Mouse (Mus musculus) ovary, postnatal 14 days (tissue): ENCODE measurements around the gene Vtn.

ENCODE experiments used
- DNase-seq: peaks from one replicate; pipeline ENCODE4 v3.0.0; 2022; ENCODE audit warnings: low spot score

Vtn gene

DNA sequence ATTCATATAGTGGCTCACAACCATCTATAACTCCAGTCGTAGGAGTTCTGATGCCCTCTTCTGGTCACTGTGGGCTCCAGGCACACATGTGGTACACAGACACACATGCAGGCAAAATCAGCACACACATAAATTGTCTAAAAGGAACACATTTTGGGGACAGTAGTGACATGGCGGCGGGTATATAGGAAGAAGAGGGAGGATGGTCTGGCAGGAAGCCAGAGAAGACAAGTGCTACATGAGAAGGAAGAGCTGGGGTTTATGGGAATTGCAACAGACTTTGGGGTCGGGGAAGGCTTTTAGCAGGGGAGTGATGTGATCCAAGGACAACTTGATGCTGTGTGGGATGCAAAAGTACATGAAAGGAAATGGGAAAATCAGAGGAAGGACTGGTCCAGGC lies 35.6 kb downstream of the Vtn start:
- no peak for DNase-seq

DNA sequence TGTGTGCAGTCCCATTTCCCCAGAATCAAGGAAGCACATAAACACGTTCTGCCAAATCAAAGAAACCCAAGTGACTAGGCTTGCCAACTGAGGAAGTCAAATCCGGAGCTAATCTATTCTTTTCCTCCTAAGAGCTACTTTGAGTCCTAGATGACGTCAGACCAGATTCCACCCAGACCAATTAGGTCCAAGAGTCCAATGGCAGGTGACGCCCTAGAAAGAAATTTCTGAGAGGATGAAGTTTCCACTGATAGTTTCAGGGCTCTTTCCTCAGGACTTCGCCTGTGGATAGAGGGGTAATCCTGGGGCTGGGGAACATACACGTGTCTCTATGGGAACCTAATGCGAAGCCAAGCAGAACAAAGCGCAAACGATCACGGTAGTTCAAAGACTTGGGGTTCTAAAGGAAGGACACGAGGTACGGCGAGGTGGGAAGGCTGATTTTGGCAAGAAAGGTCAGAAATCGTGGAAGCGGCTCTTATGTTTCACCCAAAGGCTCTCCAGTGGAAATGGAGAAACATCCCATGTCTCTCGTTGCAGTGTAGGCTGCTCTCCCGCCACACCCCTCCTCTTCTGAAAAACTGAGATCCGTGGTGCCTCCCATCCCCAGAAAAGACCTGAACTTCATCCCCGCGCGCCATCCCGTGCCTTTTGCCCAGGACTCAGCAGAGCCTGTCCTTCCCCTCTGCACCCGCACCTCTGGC lies 36.6 kb downstream of the Vtn start:
- DNase-seq: no peak

DNA sequence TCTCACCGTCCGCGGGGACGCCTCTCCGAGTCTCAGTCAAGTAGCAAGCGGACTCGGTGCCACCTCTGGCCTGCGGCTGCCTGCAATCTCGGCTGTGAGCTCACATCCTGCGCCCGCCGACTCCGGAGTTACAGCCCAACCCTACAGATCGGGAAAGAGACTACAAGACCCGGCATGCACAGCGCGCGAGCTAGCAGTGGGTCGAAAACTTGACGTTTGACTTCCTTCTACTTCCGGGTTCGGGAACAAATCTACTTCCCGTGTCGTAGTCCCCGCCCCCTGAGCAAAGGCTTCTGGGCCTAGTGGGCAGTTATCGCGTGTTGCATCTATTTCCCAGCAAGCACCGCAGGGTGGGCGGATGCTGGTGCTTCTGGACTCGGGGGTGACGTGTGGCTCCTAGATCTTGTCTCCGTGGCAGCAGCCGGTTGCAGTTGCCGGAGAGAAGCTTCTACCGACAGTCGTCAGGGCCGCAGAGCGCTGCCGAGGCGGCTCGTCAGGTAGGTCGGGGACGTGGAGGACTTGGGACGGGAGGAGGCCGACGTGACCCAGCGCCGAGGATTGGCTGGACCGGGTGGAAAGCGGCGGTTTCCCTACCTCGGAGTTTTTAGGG lies 37.3 kb downstream of the Vtn start, which contains the start of the genes Tnfaip1 and Ift20:
Tnfaip1 (minus strand) TSS at position 253 of the 610 bp plus-strand sequence.
Ift20 (plus strand) TSS at position 282 of the 610 bp plus-strand sequence.
- peak; percentile 90 for DNase-seq

DNA sequence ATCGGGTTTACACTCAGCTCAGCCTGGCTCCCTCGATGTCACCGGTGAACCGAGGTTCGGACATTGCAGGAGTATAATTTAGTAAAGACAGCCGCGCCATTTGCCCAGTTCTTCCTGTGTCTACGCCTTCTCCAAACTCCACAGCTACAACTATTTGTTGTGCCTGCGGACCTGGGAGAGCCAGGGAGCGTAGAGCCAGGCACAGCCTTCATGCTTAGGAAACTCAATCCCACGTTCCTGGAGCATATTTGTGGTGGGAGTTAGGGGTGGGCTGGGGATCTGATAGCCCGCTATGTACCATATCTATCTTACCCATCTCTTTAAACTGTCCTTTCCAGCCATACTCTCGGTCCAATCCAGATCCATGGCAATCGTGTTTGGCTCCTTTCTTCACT lies 37.8 kb downstream of the Vtn start:
- DNase-seq: no peak

DNA sequence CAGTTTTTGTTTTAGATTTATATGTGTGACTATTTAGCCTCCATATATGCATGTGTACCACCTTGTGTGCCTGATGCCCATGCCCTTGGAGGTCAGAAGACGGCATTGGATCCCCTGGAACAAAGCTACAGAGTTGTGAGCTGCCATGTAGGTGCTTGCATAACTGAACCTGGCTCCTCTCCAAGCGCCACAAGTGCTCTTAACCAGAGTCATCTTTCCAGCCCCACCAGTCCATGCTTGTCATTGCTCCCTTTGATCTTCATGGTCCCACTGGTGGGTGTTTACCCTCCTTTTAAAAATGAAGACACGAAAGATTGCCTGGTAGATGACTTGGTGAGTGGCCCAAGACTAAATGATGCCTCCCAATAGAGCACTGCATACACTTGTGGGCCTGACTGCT lies 41.5 kb downstream of the Vtn start:
- no peak for DNase-seq

DNA sequence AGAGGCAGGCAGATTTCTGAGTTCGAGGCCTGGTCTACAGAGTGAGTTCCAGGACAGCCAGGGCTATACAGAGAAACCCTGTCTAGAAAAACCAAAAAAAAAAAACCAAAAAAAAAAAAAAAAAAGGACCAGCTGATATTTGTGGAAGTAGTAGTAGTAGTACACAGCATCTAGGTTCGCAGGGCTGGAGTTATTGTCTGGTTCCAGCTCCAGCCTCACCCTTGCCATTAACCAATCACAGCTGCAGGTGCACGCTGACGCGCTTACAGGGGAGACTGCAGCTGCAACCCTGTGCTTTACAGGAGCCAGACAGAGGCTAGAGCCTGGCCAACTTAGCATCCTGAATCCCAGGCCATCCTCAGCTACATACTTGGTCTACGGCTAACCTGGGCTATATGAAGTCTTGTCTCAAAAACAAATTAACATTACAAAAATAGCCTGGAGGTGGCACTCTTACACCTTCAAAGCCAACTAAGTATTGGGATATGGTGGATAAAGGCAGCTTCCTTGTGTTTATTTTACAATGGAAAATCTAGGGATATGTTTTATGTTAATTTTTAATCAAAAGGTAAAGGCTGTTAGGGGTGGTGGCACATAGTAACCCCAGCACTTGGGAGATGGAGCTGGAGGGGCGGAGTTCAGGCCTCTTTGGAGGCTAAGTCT lies 45.7 kb downstream of the Vtn start:
- no peak for DNase-seq

DNA sequence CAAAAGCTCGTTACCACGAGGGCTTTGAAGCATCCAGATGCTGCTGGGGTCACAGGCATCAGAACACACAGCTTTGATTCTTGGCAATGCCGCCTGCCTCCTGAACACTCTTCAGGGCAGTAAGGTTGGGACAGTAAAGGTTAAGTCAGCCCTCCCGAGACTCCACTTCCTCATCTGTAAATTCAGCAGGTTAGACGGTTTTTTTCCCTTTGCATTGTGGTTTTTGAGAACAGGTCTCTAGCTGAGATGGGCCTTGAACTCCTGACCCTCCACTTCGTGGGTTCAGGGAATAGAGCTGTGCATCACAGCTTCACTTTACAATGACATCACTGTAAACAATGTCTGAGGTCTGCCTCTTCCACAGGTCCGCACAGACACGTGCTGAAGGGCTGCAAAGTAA lies 46.3 kb downstream of the Vtn start:
- DNase-seq: no peak

DNA sequence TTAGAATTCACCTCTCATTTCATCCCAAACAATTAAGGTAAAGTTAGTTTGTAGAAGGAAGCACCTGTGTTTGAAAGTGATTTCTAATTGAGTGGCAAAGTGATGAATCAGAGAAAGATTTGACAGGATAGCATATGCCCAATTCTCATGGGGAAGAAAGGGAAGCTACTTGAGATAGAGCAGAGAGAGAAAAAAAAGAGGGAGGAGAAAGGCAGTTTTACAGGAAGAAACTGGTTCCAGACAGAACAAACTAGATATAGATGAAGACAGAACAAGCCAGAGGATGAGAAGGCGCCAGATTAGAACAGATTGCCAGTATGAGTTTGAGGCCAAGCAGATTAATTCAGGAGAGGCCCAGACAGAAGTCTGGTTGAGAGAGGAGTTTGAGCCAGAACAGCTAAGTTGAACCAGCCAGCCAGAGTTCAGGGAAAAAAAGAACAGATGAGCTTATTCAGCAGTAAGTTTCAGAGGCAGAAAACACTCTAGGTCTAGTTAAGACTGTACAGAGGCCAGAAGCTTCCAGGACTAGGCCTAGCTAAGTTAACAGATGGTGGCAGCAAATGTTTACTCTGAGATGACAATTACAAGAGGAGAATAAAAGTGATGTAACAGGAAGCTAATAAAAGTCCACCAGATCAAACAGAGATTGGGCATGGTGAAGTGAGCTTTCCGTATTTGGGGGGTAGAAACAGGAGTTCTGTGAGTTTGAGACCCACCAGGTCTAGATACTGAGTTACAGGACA lies 49.0 kb downstream of the Vtn start:
- no peak for DNase-seq

DNA sequence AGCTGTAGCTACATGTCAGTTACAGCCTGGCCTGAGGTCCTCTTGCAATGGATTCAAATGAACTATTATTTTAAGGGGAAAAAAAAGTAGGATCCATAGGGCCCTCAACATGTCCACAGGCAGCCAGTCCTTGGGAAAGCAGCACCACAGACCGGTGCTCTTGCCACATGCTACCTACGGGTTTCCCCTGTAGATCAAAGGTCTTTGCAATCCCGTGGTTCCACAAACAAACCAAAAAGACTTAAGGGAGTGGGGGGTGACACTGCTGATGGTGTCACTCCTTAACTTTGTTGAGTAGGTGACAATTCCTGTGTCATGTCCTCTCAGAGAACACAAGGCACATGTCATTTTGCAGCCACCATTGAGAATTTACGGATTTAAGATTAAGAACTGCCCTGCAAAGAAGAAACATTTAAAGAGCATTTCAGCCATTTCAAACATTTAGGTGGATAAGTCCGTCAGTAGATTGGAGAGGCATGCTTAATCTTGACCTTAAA lies 50.6 kb downstream of the Vtn start:
- DNase-seq: no peak

DNA sequence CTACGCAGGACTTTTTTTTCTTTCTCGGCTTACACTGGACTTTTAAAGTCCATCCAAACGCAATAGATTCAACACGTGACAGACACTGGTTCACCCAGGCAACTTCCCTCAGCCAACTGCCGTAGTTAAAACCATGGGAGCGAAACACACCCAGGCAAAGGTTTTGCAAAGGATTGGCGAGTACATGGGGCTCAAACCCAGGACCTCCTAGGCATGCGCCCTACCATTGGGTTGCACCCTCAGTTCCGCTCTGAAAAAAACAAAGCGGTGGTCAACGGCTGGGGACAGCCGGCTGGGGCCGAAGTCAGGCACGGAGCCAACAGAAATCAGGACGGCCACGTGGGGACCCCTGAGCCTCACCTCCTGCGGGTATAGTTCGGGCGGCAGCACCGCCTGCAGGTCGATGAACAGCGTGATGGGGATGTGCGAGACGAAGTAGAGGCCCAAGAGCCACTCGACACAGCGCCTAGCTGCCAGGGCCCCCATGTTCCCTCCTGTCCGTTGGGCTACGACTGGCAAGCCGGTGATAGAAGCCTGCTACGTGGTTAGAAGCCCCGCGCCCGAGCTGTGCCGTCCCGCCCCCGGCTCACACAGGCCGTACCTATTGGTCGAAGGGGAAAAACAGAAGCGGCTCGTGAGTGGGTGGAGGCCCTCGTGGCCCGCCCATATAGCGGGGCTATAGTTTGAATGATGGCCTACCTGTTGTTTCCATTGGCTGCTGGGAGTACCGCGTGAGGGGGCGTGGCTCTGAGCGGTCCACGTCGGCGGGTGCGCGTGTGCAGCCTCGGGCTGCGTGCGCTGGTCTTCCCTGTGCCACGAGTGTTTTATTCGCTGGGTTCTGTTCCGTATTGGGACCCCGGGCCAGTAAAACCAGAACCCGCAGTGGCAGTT lies 51.5 kb downstream of the Vtn start, which contains the start of gene Tmem97:
Tmem97 (minus strand) TSS at position 610 of the 891 bp plus-strand sequence.
- peak; percentile 82 for DNase-seq

DNA sequence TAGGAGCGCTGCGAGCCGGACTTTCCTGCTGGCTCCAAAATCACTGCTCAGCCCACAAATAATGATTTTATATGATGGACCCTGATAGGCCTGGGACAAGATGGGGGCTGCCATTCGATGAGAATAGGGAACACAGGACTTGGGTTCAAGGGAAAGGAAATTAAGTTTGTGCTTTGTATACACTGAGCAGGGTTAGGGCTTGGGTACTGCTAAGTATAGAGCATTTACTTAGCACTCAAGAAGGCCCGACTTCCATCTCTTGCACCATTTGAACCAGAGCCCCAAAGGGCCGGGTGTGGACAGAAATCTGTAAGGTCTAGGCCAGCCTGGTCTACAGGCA lies 52.1 kb downstream of the Vtn start:
- no peak for DNase-seq
